Mouse (Mus musculus): ENCODE measurements at regions not wholly inside any gene's neighbourhood (a gene's known extent, or its start where the extent isn't known, plus 50 kb on each side); places are given as distances from the start of the nearest gene placed in this dataset.

GRCm38 (mm10) chr5:146641931-146642330 is 56.9 kb upstream of the Gpr12 start:
- TF ChIP-seq CTCF (IDR thresholded peaks at IDR 0.05): no peak
- TF ChIP-seq EP300 (IDR thresholded peaks at IDR 0.05): no peak
